Mouse (Mus musculus) neural tube, embryonic 14.5 days (tissue): ENCODE results near the gene Car7. TPM values are rescaled to one million over a fixed set of nuclear protein-coding genes. Genes with fewer than 3 reads are reported as not detected.
A peak's percentile ranks its signal among the peaks of the same experiment; 100 is the strongest.

Experiments
- ATAC-seq: fragments of 200-750 bp; cut with Nextera tagmentation; 2 replicates; pipeline ENCODE4 v1.8.0; 2017; ENCODE audit warnings: low read depth, mild to moderate bottlenecking, moderate TSS enrichment, moderate library complexity
- H3K27ac ChIP-seq: fragments of 300-500 bp; sonication (generic); 2 replicates; pipeline ENCODE4 v1.5.1; 2014; ENCODE audit warnings: low read depth, mild to moderate bottlenecking, control low read depth, low read length, moderate library complexity, mixed read lengths
- H3K27me3 ChIP-seq: fragments of 300-500 bp; sonication (generic); 2 replicates; pipeline ENCODE4 v1.6.1; 2014; ENCODE audit warnings: low read length; ENCODE audit not compliant: control insufficient read depth, insufficient read depth
- H3K36me3 ChIP-seq: fragments of 300-500 bp; sonication (generic); 2 replicates; pipeline ENCODE4 v1.6.1; 2014; ENCODE audit warnings: low read length, mixed read lengths; ENCODE audit not compliant: control insufficient read depth, insufficient read depth
- H3K4me1 ChIP-seq: fragments of 300-500 bp; sonication (generic); 2 replicates; pipeline ENCODE4 v1.6.1; 2014; ENCODE audit warnings: low read length; ENCODE audit not compliant: control insufficient read depth, insufficient read depth
- H3K4me2 ChIP-seq: fragments of 300-500 bp; sonication (generic); 2 replicates; pipeline ENCODE4 v1.6.1; 2014; ENCODE audit warnings: mild to moderate bottlenecking, low read depth, low read length, control low read depth
- H3K4me3 ChIP-seq: fragments of 300-500 bp; sonication (generic); 2 replicates; pipeline ENCODE4 v1.5.1; 2014; ENCODE audit warnings: low read depth, low read length, control low read depth, mixed read lengths
- H3K9ac ChIP-seq: fragments of 300-500 bp; sonication (generic); replicated peaks from 2 replicates; pipeline ENCODE4 v1.6.1; 2014; ENCODE audit warnings: low read depth, mild to moderate bottlenecking, control low read depth, low read length, mixed read lengths
- H3K9me3 ChIP-seq: fragments of 300-500 bp; sonication (generic); 2 replicates; pipeline ENCODE4 v1.6.1; 2016; ENCODE audit warnings: low read length; ENCODE audit not compliant: control insufficient read depth
- WGBS: fragments of 180-500 bp; shearing (Covaris S2); extraction: QIAGEN DNeasy Blood & Tissue Kit; methylation state at CpG from one replicate; pipeline ENCODE4 v1.1.7; 2014; 5-methylcytosine and 5-hydroxymethylcytosine counted together
- polyA plus RNA-seq: library from polyadenylated mRNA; unstranded; fragments of >200 nt; fragmentation: Nextera tagmentation; extraction: Ambion mirVana; gene quantifications from 2 replicates; pipeline ENCODE4 v1.2.1, GENCODE M21; 2014

The Car7 gene
- polyA plus RNA-seq, 1 experiment from 2014 or later: 1.6 TPM

- H3K36me3 ChIP-seq: no peaks in the 10 kb centered on the region
- H3K4me3 ChIP-seq: no peak overlapping the region
- H3K9ac ChIP-seq: no peak overlapping the region
- peaks cover 21% of the 10 kb centered on the region for H3K27me3 ChIP-seq
- no peak overlapping the region for H3K27ac ChIP-seq
- H3K4me1 ChIP-seq: peaks cover 13% of the 10 kb centered on the region
- ATAC-seq: no peak
- H3K9me3 ChIP-seq: no peaks in the 10 kb centered on the region
- WGBS: 89% methylated on average over 4 of the region's 4 CpGs
- no peak overlapping the region for H3K4me2 ChIP-seq
Measured at GRCm38 (mm10) chr8:104536028-104536427, 1.5 kb downstream of the Car7 start.

- no peaks in the 10 kb centered on the region for H3K9me3 ChIP-seq
- WGBS: 88% methylated on average over 4 of the region's 4 CpGs
- ATAC-seq: no peak
- peaks cover 41% of the 10 kb centered on the region for H3K27me3 ChIP-seq
- H3K4me1 ChIP-seq: peaks cover 10% of the 10 kb centered on the region; the same call in 1 of the 2 replicates
- H3K4me2 ChIP-seq: no peak overlapping the region
- no peaks in the 10 kb centered on the region for H3K36me3 ChIP-seq
- no peak overlapping the region for H3K4me3 ChIP-seq
- no peak overlapping the region for H3K27ac ChIP-seq
- H3K9ac ChIP-seq: no peak overlapping the region
Measured at GRCm38 (mm10) chr8:104538896-104539295, 4.4 kb downstream of the Car7 start.

GRCm38 (mm10) chr8:104539566-104539965 is 5.1 kb downstream of the Car7 start:
- Histone ChIP-seq H3K4me2 (no peak overlapping the region), H3K9ac (no peak overlapping the region), H3K27ac (no peak overlapping the region), H3K4me1 (peaks cover 10% of the 10 kb centered on the region; the same call in 1 of the 2 replicates), H3K27me3 (peaks cover 41% of the 10 kb centered on the region), H3K9me3 (no peaks in the 10 kb centered on the region), H3K36me3 (no peaks in the 10 kb centered on the region), H3K4me3 (no peak overlapping the region)
- WGBS: 78% methylated on average over 2 of the region's 2 CpGs
- no peak for ATAC-seq

GRCm38 (mm10) chr8:104540238-104540637 is 5.7 kb downstream of the Car7 start:
- Histone ChIP-seq H3K36me3 (no peaks in the 10 kb centered on the region), H3K9me3 (no peaks in the 10 kb centered on the region), H3K27me3 (peaks cover 41% of the 10 kb centered on the region), H3K4me2 (peak overlapping the region; percentile 91), H3K4me3 (peak overlapping the region; percentile 49), H3K27ac (no peak overlapping the region), H3K9ac (peak overlapping the region; percentile 52; the same call in 1 of the 2 replicates), H3K4me1 (peaks cover 10% of the 10 kb centered on the region; the same call in 1 of the 2 replicates)
- 42% methylated on average over 7 of the region's 7 CpGs for WGBS
- ATAC-seq: no peak

GRCm38 (mm10) chr8:104540710-104541514 is 6.4 kb downstream of the Car7 start:
- peak overlapping the region; percentile 52 for H3K9ac ChIP-seq
- no peak overlapping the region for H3K27ac ChIP-seq
- peaks cover 41% of the 10 kb centered on the region for H3K27me3 ChIP-seq
- peak overlapping the region; percentile 91 for H3K4me2 ChIP-seq
- ATAC-seq: peak; percentile 73
- 1% methylated on average over 54 of the region's 76 CpGs for WGBS
- peaks cover 10% of the 10 kb centered on the region; the same call in 1 of the 2 replicates for H3K4me1 ChIP-seq
- H3K4me3 ChIP-seq: peak overlapping the region; percentile 49
- no peaks in the 10 kb centered on the region for H3K36me3 ChIP-seq
- no peaks in the 10 kb centered on the region for H3K9me3 ChIP-seq

- WGBS: 8% methylated on average over 8 of the region's 8 CpGs
- no peak overlapping the region for H3K9ac ChIP-seq
- H3K27me3 ChIP-seq: peaks cover 41% of the 10 kb centered on the region
- no peaks in the 10 kb centered on the region for H3K9me3 ChIP-seq
- no peak for ATAC-seq
- peak overlapping the region; percentile 91 for H3K4me2 ChIP-seq
- H3K36me3 ChIP-seq: no peaks in the 10 kb centered on the region
- peaks cover 10% of the 10 kb centered on the region; the same call in 1 of the 2 replicates for H3K4me1 ChIP-seq
- peak overlapping the region; percentile 49 for H3K4me3 ChIP-seq
- H3K27ac ChIP-seq: no peak overlapping the region
Measured at GRCm38 (mm10) chr8:104541515-104541880, 7.0 kb downstream of the Car7 start.

- Histone ChIP-seq H3K9ac (no peak overlapping the region), H3K9me3 (no peaks in the 10 kb centered on the region), H3K4me1 (peaks cover 10% of the 10 kb centered on the region; the same call in 1 of the 2 replicates), H3K27ac (no peak overlapping the region), H3K36me3 (no peaks in the 10 kb centered on the region), H3K4me2 (no peak overlapping the region), H3K27me3 (peaks cover 41% of the 10 kb centered on the region), H3K4me3 (no peak overlapping the region)
- WGBS: 10% methylated on average over 11 of the region's 11 CpGs
- no peak for ATAC-seq
Measured at GRCm38 (mm10) chr8:104542160-104542559, 7.7 kb downstream of the Car7 start.

- no peaks in the 10 kb centered on the region for H3K36me3 ChIP-seq
- peaks cover 10% of the 10 kb centered on the region; the same call in 1 of the 2 replicates for H3K4me1 ChIP-seq
- ATAC-seq: no peak
- H3K4me2 ChIP-seq: no peak overlapping the region
- H3K27ac ChIP-seq: no peak overlapping the region
- 87% methylated on average over 8 of the region's 8 CpGs for WGBS
- H3K27me3 ChIP-seq: peaks cover 41% of the 10 kb centered on the region
- H3K9ac ChIP-seq: no peak overlapping the region
- no peak overlapping the region for H3K4me3 ChIP-seq
- H3K9me3 ChIP-seq: no peaks in the 10 kb centered on the region
Measured at GRCm38 (mm10) chr8:104543440-104544045, 9.1 kb downstream of the Car7 start.

- whole genome bisulfite sequencing: 91% methylated on average over 4 of the region's 4 CpGs
- no peak for ATAC-seq
- Histone ChIP-seq H3K4me1 (no peaks in the 10 kb centered on the region), H3K27me3 (no peaks in the 10 kb centered on the region), H3K4me3 (no peak overlapping the region), H3K4me2 (no peak overlapping the region), H3K27ac (no peak overlapping the region), H3K36me3 (no peaks in the 10 kb centered on the region), H3K9me3 (no peaks in the 10 kb centered on the region), H3K9ac (no peak overlapping the region)
Measured at GRCm38 (mm10) chr8:104555191-104555590, 20.7 kb downstream of the Car7 start.
